Mouse (Mus musculus) myocyte (in vitro differentiated cells): Measurements from ENCODE around the gene Kcnb1. TPM values are rescaled to one million over a fixed set of nuclear protein-coding genes. Genes with fewer than 3 reads are reported as not detected.

Experiments
- H3K27me3 ChIP-seq: one replicate; pipeline ENCODE4 v1.6.1; 2011; ENCODE audit not compliant: control insufficient read depth, insufficient read depth, insufficient read length
- H3K36me3 ChIP-seq: one replicate; pipeline ENCODE4 v1.6.1; 2011; ENCODE audit not compliant: control insufficient read depth, insufficient read depth
- H3K4me2 ChIP-seq: one replicate; pipeline ENCODE4 v1.6.1; 2011; ENCODE audit warnings: low read depth, control low read depth
- H3K4me3 ChIP-seq: one replicate; pipeline ENCODE4 v1.5.1; 2011; ENCODE audit warnings: mild to moderate bottlenecking, control low read depth, moderate library complexity
- H3K79me2 ChIP-seq: one replicate; pipeline ENCODE4 v1.6.1; 2011; ENCODE audit not compliant: control insufficient read depth, insufficient read depth
- H3ac ChIP-seq: one replicate; pipeline ENCODE4 v1.6.1; 2011; ENCODE audit not compliant: control insufficient read depth, insufficient read length
- CEBPB ChIP-seq: IDR thresholded peaks from 2 replicates; pipeline ENCODE4 v1.6.1; 2011; ENCODE audit warnings: mild to moderate bottlenecking, moderate library complexity; ENCODE audit not compliant: poor library complexity, insufficient read depth, severe bottlenecking
- E2F4 ChIP-seq: IDR thresholded peaks from one replicate; pipeline ENCODE4 v1.6.1; 2011; ENCODE audit warnings: mild to moderate bottlenecking, control low read depth, moderate library complexity; ENCODE audit not compliant: insufficient read depth
- MAX ChIP-seq: IDR thresholded peaks from one replicate; pipeline ENCODE4 v1.6.1; 2011; ENCODE audit warnings: low read depth, mild to moderate bottlenecking, control low read depth
- MYOD1 ChIP-seq, 3 experiments: IDR thresholded peaks; one replicate each; pipeline ENCODE4 v1.6.1; 2011; ENCODE audit warnings: control low read depth in 2 of 3, low read depth in 2 of 3, mild to moderate bottlenecking in 2 of 3, moderate library complexity in 1 of 3; ENCODE audit not compliant: insufficient read length in 2 of 3, control insufficient read depth in 1 of 3
- MYOG ChIP-seq, 3 experiments: IDR thresholded peaks; one replicate each; pipeline ENCODE4 v1.6.1; 2011; ENCODE audit warnings: control low read depth in 2 of 3, low read depth in 2 of 3, mild to moderate bottlenecking in 2 of 3; ENCODE audit not compliant: insufficient read length in 2 of 3, control insufficient read depth in 1 of 3, insufficient read depth in 1 of 3
- POLR2A ChIP-seq: IDR thresholded peaks from one replicate; pipeline ENCODE4 v1.6.1; 2011; ENCODE audit warnings: low read depth, mild to moderate bottlenecking, control low read depth, moderate library complexity; ENCODE audit not compliant: insufficient read length
- POLR2AphosphoS2 ChIP-seq: IDR thresholded peaks from one replicate; pipeline ENCODE4 v1.6.1; 2011; ENCODE audit warnings: low read depth, control low read depth; ENCODE audit not compliant: insufficient read length
- REST ChIP-seq: IDR thresholded peaks from one replicate; pipeline ENCODE4 v1.6.1; 2011; ENCODE audit warnings: mild to moderate bottlenecking, control low read depth, moderate library complexity; ENCODE audit not compliant: insufficient read depth, insufficient read length
- SRF ChIP-seq: IDR thresholded peaks from one replicate; pipeline ENCODE4 v1.6.1; 2011; ENCODE audit warnings: low read depth; ENCODE audit not compliant: control insufficient read depth, insufficient read length
- TCF12 ChIP-seq: IDR thresholded peaks from one replicate; pipeline ENCODE4 v1.6.1; 2011; ENCODE audit warnings: mild to moderate bottlenecking, control low read depth; ENCODE audit not compliant: poor library complexity, insufficient read depth, severe bottlenecking
- TCF3 ChIP-seq: IDR thresholded peaks from one replicate; pipeline ENCODE4 v1.6.1; 2011; ENCODE audit warnings: low read depth, control low read depth; ENCODE audit not compliant: insufficient read length
- USF1 ChIP-seq: IDR thresholded peaks from one replicate; pipeline ENCODE4 v1.6.1; 2011; ENCODE audit warnings: low read depth, mild to moderate bottlenecking, control low read depth, moderate library complexity
- polyA plus RNA-seq: library from polyadenylated mRNA; unstranded; fragments of >200 nt; fragmentation: generic; extraction: Trizol; gene quantifications from one replicate; pipeline ENCODE4 v1.2.1, GENCODE M21; 2012; ENCODE audit warnings: missing spikeins

Kcnb1 gene
- polyA plus RNA-seq, 1 experiment, result 0.42 TPM

DNA sequence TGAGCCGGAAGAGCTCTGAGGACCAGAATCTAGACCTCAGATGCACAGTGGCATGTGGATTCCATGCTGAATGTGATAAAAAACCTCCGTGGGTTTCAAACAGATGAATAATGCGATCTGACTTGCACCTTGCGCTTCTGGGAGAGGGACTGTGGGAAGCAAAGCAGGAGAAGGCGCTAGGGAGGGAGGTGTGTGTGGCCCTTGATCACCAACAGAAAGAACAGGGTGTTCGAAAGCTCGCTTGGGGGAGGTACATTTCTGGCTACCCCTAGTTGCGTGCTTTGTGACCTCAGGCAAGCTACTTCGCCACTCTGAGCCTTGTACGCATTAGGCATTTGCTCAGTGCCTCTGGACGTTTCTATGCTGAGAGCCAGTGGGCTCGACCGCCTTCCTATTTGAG is 4.0 kb downstream of the Kcnb1 start:
- H3ac ChIP-seq, result no peak overlapping the region
- H3K27me3 ChIP-seq, result peaks cover 46% of the 10 kb centered on the region
- H3K79me2 ChIP-seq, result no peaks in the 10 kb centered on the region
- no peak overlapping the region for H3K4me3 ChIP-seq
- no peaks in the 10 kb centered on the region for H3K36me3 ChIP-seq
- TF ChIP-seq TCF3 (no peak), CEBPB (no peak), E2F4 (no peak), MYOD1 (IDR thresholded peaks at IDR 0.05; ENCODE audit: control insufficient read depth in 1 of 3, insufficient read length in 2 of 3, low read depth in 2 of 3) (no peak), POLR2A (no peak)
- no peak overlapping the region for H3K4me2 ChIP-seq

DNA sequence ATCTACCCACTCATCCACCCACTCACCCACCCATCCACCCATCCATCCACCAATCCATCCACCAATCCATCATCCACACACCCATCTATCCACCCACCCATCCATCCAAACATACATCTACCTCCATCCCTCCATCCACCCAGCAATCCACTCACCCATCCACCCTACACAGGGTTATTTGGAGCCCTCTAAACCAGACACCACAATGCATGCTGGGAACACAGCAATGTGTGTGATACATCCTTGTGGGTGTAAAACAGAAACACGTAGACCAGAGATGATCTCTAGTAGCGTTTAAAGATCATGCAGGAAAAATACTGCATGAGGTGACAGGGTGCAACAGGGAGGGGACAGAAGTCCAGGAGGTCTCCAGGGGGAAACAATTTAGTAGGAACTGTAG is 4.5 kb downstream of the Kcnb1 start:
- no peak overlapping the region for H3ac ChIP-seq
- H3K36me3 ChIP-seq, result no peaks in the 10 kb centered on the region
- H3K4me2 ChIP-seq, result no peak overlapping the region
- H3K4me3 ChIP-seq, result no peak overlapping the region
- no peaks in the 10 kb centered on the region for H3K79me2 ChIP-seq
- TF ChIP-seq MYOG (IDR thresholded peaks at IDR 0.05; ENCODE audit: control insufficient read depth in 1 of 3, insufficient read depth in 1 of 3, insufficient read length in 2 of 3, low read depth in 2 of 3), result no peak
- peaks cover 47% of the 10 kb centered on the region for H3K27me3 ChIP-seq

DNA sequence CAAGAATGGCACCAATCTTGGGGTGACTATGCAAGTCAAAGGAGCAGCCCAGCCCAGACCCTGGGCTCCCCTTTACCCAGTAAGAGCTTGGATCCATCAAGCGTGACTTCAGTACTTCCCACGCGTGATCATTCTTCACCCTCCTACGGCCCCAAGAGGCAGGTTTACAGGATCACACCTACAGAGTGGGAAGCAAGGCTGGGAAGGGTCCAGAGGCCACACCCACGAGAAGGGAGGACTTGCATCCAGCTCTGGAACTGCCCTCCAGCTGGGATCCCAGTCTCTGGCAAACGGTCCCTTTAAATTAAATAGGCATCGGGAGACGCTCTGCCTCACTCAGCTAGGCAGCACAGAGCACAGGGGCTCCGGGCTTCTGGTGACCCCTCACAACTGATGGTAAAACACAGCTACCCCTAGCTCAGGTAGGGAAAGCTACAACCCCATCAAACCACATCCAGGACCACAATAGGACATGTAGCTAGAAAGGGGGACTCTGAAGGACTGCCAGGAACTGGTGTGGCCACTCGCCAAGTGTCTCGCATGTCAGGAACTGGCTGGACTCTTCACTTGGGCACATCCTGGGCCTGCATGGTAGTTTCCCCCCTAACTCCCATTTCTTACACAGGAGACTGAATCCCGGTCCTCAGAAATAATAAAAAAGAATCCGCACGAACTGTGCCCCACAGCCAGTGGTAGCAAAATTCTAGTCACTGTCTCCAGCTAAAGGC is 8.1 kb downstream of the Kcnb1 start:
- TF ChIP-seq POLR2A (no peak), MYOG (IDR thresholded peaks at IDR 0.05; ENCODE audit: control insufficient read depth in 1 of 3, insufficient read depth in 1 of 3, insufficient read length in 2 of 3, low read depth in 2 of 3) (no peak), CEBPB (no peak)
- no peaks in the 10 kb centered on the region for H3K36me3 ChIP-seq
- H3K4me3 ChIP-seq, result no peak overlapping the region
- H3ac ChIP-seq, result no peak overlapping the region
- peaks cover 45% of the 10 kb centered on the region for H3K27me3 ChIP-seq
- no peak overlapping the region for H3K4me2 ChIP-seq
- H3K79me2 ChIP-seq, result no peaks in the 10 kb centered on the region

DNA sequence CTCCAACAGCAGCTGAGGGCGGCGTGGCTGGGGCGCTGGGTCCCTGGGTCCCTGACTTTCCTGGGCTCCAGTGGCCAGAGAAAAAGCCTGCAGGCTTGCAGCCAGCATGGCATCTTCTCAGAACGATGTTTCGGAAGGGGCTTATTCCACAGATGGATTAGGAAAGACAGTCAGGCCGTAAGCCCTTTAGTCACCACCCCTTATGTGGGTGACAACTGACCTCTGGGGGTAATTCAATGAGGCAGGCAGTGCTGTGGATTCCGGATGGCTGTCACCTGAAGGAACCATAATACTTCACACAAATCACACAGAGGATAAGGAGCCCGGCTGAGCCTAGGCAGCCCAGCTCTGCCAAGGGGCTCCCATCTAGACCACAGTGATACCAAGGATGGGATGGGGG is 8.9 kb downstream of the Kcnb1 start:
- TF ChIP-seq REST (no peak), MYOG (IDR thresholded peaks at IDR 0.05; ENCODE audit: control insufficient read depth in 1 of 3, insufficient read depth in 1 of 3, insufficient read length in 2 of 3, low read depth in 2 of 3) (no peak), POLR2A (no peak), CEBPB (no peak), E2F4 (no peak), MYOD1 (IDR thresholded peaks at IDR 0.05; ENCODE audit: control insufficient read depth in 1 of 3, insufficient read length in 2 of 3, low read depth in 2 of 3) (no peak), TCF12 (no peak), TCF3 (no peak), MAX (no peak), POLR2AphosphoS2 (no peak), USF1 (no peak), SRF (no peak)
- H3ac ChIP-seq, result no peak overlapping the region
- peaks cover 44% of the 10 kb centered on the region for H3K27me3 ChIP-seq
- no peak overlapping the region for H3K4me2 ChIP-seq
- no peaks in the 10 kb centered on the region for H3K36me3 ChIP-seq
- no peak overlapping the region for H3K4me3 ChIP-seq
- H3K79me2 ChIP-seq, result no peaks in the 10 kb centered on the region

DNA sequence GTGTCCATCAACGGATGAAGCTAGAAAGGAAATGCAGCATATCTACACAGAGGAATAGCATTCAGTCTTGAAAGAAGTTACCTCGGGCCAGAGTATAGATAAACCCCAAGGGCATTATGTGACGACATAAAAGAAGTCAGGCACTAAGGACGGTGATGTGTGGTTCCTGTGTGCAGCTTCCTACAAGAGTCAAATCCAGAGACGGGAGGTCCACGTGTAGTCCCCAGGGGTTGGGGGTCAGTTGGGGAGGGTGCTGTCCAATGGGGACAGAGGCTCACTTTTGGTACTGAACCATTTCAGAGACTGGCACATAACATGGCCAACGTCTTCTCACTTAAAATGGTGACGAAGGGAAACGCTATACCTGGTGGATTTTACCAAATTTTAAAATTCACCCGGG is 10.7 kb downstream of the Kcnb1 start:
- TF ChIP-seq REST, result no peak
- no peak for TF ChIP-seq POLR2A
- no peak for TF ChIP-seq MAX
- no peak for TF ChIP-seq SRF
- TF ChIP-seq TCF12, result no peak
- TF ChIP-seq MYOD1 (IDR thresholded peaks at IDR 0.05; ENCODE audit: control insufficient read depth in 1 of 3, insufficient read length in 2 of 3, low read depth in 2 of 3), result no peak
- TF ChIP-seq TCF3, result no peak
- no peak for TF ChIP-seq E2F4
- TF ChIP-seq POLR2AphosphoS2, result no peak
- no peak for TF ChIP-seq MYOG (IDR thresholded peaks at IDR 0.05; ENCODE audit: control insufficient read depth in 1 of 3, insufficient read depth in 1 of 3, insufficient read length in 2 of 3, low read depth in 2 of 3)
- TF ChIP-seq USF1, result no peak
- no peak for TF ChIP-seq CEBPB
- Histone ChIP-seq H3K27me3 (peaks cover 41% of the 10 kb centered on the region), H3ac (no peak overlapping the region), H3K36me3 (no peaks in the 10 kb centered on the region), H3K4me2 (no peak overlapping the region), H3K79me2 (no peaks in the 10 kb centered on the region), H3K4me3 (no peak overlapping the region)
